Mouse (Mus musculus) heart, postnatal 0 days (tissue): ENCODE measurements around the gene Fam32a.

Experiments
- CTCF ChIP-seq: IDR thresholded peaks from 2 replicates; pipeline ENCODE4 v1.5.1; 2016; ENCODE audit warnings: antibody characterized with exemption, control low read depth, low read depth
- EP300 ChIP-seq: IDR thresholded peaks from 2 replicates; pipeline ENCODE4 v1.6.1; 2016; ENCODE audit warnings: antibody characterized with exemption, low read depth

DNA sequence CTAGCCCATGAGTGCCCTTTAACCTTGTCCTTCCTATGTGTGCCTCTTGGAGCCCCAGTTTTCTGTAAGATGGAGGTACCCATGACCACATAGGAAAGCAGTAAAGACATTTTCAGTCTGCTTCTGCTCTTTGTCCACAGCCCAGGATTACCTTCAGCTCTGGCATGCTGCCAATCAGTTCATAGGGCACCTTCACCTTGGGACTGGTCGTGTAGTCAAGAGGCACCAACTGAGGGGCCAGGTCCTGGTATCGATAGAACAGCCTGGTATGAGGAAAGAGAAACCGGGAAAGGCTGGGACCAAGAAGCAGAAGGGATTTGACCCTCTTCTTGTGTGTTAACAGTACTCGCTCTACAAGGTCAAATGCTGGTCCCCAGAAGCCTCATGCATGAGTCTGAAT, 9.3 kb upstream of the Fam32a start:
- no peak for TF ChIP-seq CTCF
- no peak for TF ChIP-seq EP300
